In the genomic region with DNA sequence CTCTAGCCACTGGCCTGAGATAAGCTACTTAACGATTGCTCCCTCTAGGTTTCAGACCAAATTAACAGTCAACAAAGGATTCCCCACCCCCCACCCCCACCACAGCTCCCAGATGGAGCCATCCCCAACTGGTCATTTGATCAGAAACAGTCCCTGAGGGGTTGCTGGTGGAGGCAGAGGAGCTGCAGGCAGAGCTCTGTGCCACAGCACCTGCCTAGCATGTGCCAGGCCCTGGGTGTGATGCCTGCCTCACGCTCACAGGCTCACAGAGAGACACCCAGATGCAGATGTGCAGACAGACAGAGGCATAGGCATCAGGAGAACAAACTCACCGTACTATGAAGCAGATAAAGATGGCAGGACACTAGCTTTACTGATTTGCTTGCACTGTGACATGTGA, we compare ENCODE assay signal across 30 mouse cellular contexts. TPM values are rescaled to one million over a fixed set of nuclear protein-coding genes. Genes with fewer than 3 reads are reported as not detected.
DNase-seq lines count a peak whose midpoint lies in the region; ATAC-seq lines count a peak whose summit lies in the region.
"Had no signal": no experiment of that assay in that cellular context is flagged by ENCODE, and none has a peak within 500 bp of the region (broad histone marks: within the 10 kb centered on the region; RNA-seq: fewer than 3 reads in every experiment).

No protein-coding gene starts in this region.

- no peaks in the 10 kb centered on the region for H3K9me3 ChIP-seq in hindbrain, embryonic 10.5 days
- H3K9me3 ChIP-seq in hindbrain, embryonic 13.5 days = no peaks in the 10 kb centered on the region
- H3K9me3 ChIP-seq in midbrain, embryonic 10.5 days (replicated peaks) = no peaks in the 10 kb centered on the region
- no peaks in the 10 kb centered on the region for H3K9me3 ChIP-seq in midbrain, embryonic 14.5 days (ENCODE audit: control insufficient read depth, low read length)
- H3K9me3 ChIP-seq: embryonic facial prominence, embryonic 10.5 days; embryonic facial prominence, embryonic 13.5 days; forebrain, embryonic 15.5 days; G1E; heart, embryonic 12.5 days; heart, embryonic 15.5 days had no signal

- H3K4me3 ChIP-seq in hindbrain, embryonic 10.5 days = no peak overlapping the region
- H3K4me3 ChIP-seq in hindbrain, embryonic 13.5 days = no peak overlapping the region
- H3K4me3 ChIP-seq in midbrain, embryonic 10.5 days = no peak overlapping the region
- H3K4me3 ChIP-seq in midbrain, embryonic 14.5 days (replicated peaks; ENCODE audit: low read depth, low read length) = no peak overlapping the region
- H3K4me3 ChIP-seq: embryonic facial prominence, embryonic 10.5 days; embryonic facial prominence, embryonic 13.5 days; erythroblast, embryonic 14.5 days; forebrain, embryonic 15.5 days; heart, embryonic 12.5 days; heart, embryonic 15.5 days had no signal

- ATAC-seq in hindbrain, embryonic 13.5 days (ENCODE audit: low FRiP score) = no peak
- no peak for ATAC-seq in midbrain, embryonic 14.5 days (ENCODE audit: low FRiP score, low TSS enrichment)
- ATAC-seq: forebrain, embryonic 15.5 days; hindbrain, embryonic 16.5 days; inflammation-experienced regulatory T-cells, adult 6 months; intestine, embryonic 16.5 days had no signal

- H3K4me2 ChIP-seq in hindbrain, embryonic 13.5 days = no peak overlapping the region
- H3K4me2 ChIP-seq in midbrain, embryonic 14.5 days (ENCODE audit: low read length) = no peak overlapping the region
- H3K4me2 ChIP-seq: embryonic facial prominence, embryonic 13.5 days; forebrain, embryonic 15.5 days; heart, embryonic 12.5 days; heart, embryonic 15.5 days had no signal

- H3K9ac ChIP-seq in hindbrain, embryonic 13.5 days = no peak overlapping the region
- H3K9ac ChIP-seq in midbrain, embryonic 14.5 days (replicated peaks; ENCODE audit: low read length) = no peak overlapping the region
- H3K9ac ChIP-seq: embryonic facial prominence, embryonic 13.5 days; forebrain, embryonic 15.5 days; heart, embryonic 12.5 days; heart, embryonic 15.5 days had no signal

- H3K4me1 ChIP-seq in hindbrain, embryonic 10.5 days (replicated peaks) = peaks cover 15% of the 10 kb centered on the region
- H3K4me1 ChIP-seq in hindbrain, embryonic 13.5 days (replicated peaks) = peaks cover 4% of the 10 kb centered on the region; the same call in 1 of the 2 replicates
- peaks cover 11% of the 10 kb centered on the region for H3K4me1 ChIP-seq in midbrain, embryonic 10.5 days
- 0 out of 2 replicates have a peak, but pooled peaks cover 3% of the 10 kb centered on the region for H3K4me1 ChIP-seq in midbrain, embryonic 14.5 days (ENCODE audit: control insufficient read depth, insufficient read depth, low read length)
- H3K4me1 ChIP-seq: embryonic facial prominence, embryonic 13.5 days; forebrain, embryonic 15.5 days; heart, embryonic 12.5 days; heart, embryonic 15.5 days had no signal

- peak; percentile 6 for DNase-seq in hindbrain, embryonic 10.5 days (ENCODE audit: low spot score)
- DNase-seq in midbrain, embryonic 10.5 days (ENCODE audit: low spot score) = peak; percentile 17
- DNase-seq in midbrain, embryonic 14.5 days = no peak
- DNase-seq in MN1 (ENCODE audit: low spot score) = peak; percentile 66
- DNase-seq in retina, embryonic 14.5 days (ENCODE audit: low spot score) = peak; percentile 33
- DNase-seq in urinary bladder, adult 18-20 months (ENCODE audit: low spot score in 2 of 2) = no peak
- DNase-seq: adrenal gland, adult 2 months; adrenal gland, postnatal 14 days; B cell, adult 2 months; cerebellum, adult 11-12 months; cerebellum, adult 8-10 months; cerebellum, postnatal 10 days; cerebellum, postnatal 36 days; embryo, embryonic 11 days; gastrocnemius, postnatal 25 days; heart, adult 18-20 months; heart, postnatal 14 days; heart, postnatal 4 days had no signal

- no peaks in the 10 kb centered on the region for H3K27me3 ChIP-seq in hindbrain, embryonic 10.5 days (ENCODE audit: insufficient read depth, poor library complexity, severe bottlenecking)
- H3K27me3 ChIP-seq in hindbrain, embryonic 13.5 days = no peaks in the 10 kb centered on the region
- no peaks in the 10 kb centered on the region for H3K27me3 ChIP-seq in midbrain, embryonic 10.5 days (ENCODE audit: low read depth, poor library complexity, severe bottlenecking)
- no peaks in the 10 kb centered on the region for H3K27me3 ChIP-seq in midbrain, embryonic 14.5 days (ENCODE audit: control insufficient read depth, insufficient read depth, low read length)
- H3K27me3 ChIP-seq: CH12.LX; embryonic facial prominence, embryonic 13.5 days; forebrain, embryonic 15.5 days; heart, embryonic 12.5 days; heart, embryonic 15.5 days had no signal

- whole genome bisulfite sequencing in hindbrain, embryonic 10.5 days = 51% methylated on average over 3 of the region's 3 CpGs
- WGBS in hindbrain, embryonic 13.5 days = 38% methylated on average over 3 of the region's 3 CpGs
- 37% methylated on average over 3 of the region's 3 CpGs for WGBS in midbrain, embryonic 10.5 days
- WGBS in midbrain, embryonic 14.5 days = 29% methylated on average over 3 of the region's 3 CpGs

- no peaks in the 10 kb centered on the region for H3K36me3 ChIP-seq in hindbrain, embryonic 10.5 days
- H3K36me3 ChIP-seq in hindbrain, embryonic 13.5 days = no peaks in the 10 kb centered on the region
- no peaks in the 10 kb centered on the region for H3K36me3 ChIP-seq in midbrain, embryonic 10.5 days
- no peaks in the 10 kb centered on the region for H3K36me3 ChIP-seq in midbrain, embryonic 14.5 days (ENCODE audit: control insufficient read depth, insufficient read depth, low read length)
- H3K36me3 ChIP-seq: embryonic facial prominence, embryonic 10.5 days; embryonic facial prominence, embryonic 13.5 days; forebrain, embryonic 15.5 days; heart, embryonic 15.5 days had no signal

- H3K27ac ChIP-seq in hindbrain, embryonic 10.5 days = peak overlapping the region; percentile 56; the same call in 1 of the 2 replicates
- no peak overlapping the region for H3K27ac ChIP-seq in hindbrain, embryonic 13.5 days
- peak overlapping the region; percentile 33; the same call in 1 of the 2 replicates for H3K27ac ChIP-seq in midbrain, embryonic 10.5 days (replicated peaks)
- no peak overlapping the region for H3K27ac ChIP-seq in midbrain, embryonic 14.5 days (replicated peaks; ENCODE audit: low read depth, low read length)
- H3K27ac ChIP-seq: embryonic facial prominence, embryonic 10.5 days; embryonic facial prominence, embryonic 13.5 days; forebrain, embryonic 15.5 days; heart, embryonic 15.5 days had no signal

RNA-seq across cellular contexts. Expression of a gene that starts 14.1 kb away (rescaled TPM):
- polyA plus RNA-seq in hindbrain, embryonic 10.5 days (2016; fragmentation: Nextera tagmentation; extraction: Ambion mirVana) = 1.9 TPM in 2 replicates
- polyA plus RNA-seq in hindbrain, embryonic 13.5 days (2015; fragmentation: Nextera tagmentation; extraction: Ambion mirVana) = 1.7 and 1.8 TPM in 2 replicates
- 2.1 TPM in 2 replicates for polyA plus RNA-seq in midbrain, embryonic 10.5 days (2016; fragmentation: Nextera tagmentation; extraction: Ambion mirVana)
- polyA plus RNA-seq in midbrain, embryonic 14.5 days (2014; fragmentation: Nextera tagmentation; extraction: Ambion mirVana) = 1.2 and 1.7 TPM in 2 replicates

RNA-seq across cellular contexts. Expression of a gene that starts 27.5 kb away (rescaled TPM):
- polyA plus RNA-seq in hindbrain, embryonic 10.5 days (2016; fragmentation: Nextera tagmentation; extraction: Ambion mirVana) = 3.0 and 3.5 TPM in 2 replicates
- 1.7 and 1.9 TPM in 2 replicates for polyA plus RNA-seq in hindbrain, embryonic 13.5 days (2015; fragmentation: Nextera tagmentation; extraction: Ambion mirVana)
- polyA plus RNA-seq in midbrain, embryonic 10.5 days (2016; fragmentation: Nextera tagmentation; extraction: Ambion mirVana) = 3.7 and 3.9 TPM in 2 replicates
- 1.4 and 2.4 TPM in 2 replicates for polyA plus RNA-seq in midbrain, embryonic 14.5 days (2014; fragmentation: Nextera tagmentation; extraction: Ambion mirVana)

RNA-seq across cellular contexts. Expression of a gene that starts 27.6 kb away (rescaled TPM):
- polyA plus RNA-seq in hindbrain, embryonic 10.5 days (2016; fragmentation: Nextera tagmentation; extraction: Ambion mirVana) = 41.6 and 41.9 TPM in 2 replicates
- polyA plus RNA-seq in hindbrain, embryonic 13.5 days (2015; fragmentation: Nextera tagmentation; extraction: Ambion mirVana) = 44.3 and 44.5 TPM in 2 replicates
- 40.4 and 44.8 TPM in 2 replicates for polyA plus RNA-seq in midbrain, embryonic 10.5 days (2016; fragmentation: Nextera tagmentation; extraction: Ambion mirVana)
- polyA plus RNA-seq in midbrain, embryonic 14.5 days (2014; fragmentation: Nextera tagmentation; extraction: Ambion mirVana) = 39.1 and 47.6 TPM in 2 replicates

RNA-seq across cellular contexts. Expression of a gene that starts 39.2 kb away (rescaled TPM):
- polyA plus RNA-seq in hindbrain, embryonic 10.5 days (2016; fragmentation: Nextera tagmentation; extraction: Ambion mirVana) = 123 and 124 TPM in 2 replicates
- polyA plus RNA-seq in hindbrain, embryonic 13.5 days (2015; fragmentation: Nextera tagmentation; extraction: Ambion mirVana) = 104 and 109 TPM in 2 replicates
- 104 and 111 TPM in 2 replicates for polyA plus RNA-seq in midbrain, embryonic 10.5 days (2016; fragmentation: Nextera tagmentation; extraction: Ambion mirVana)
- 41.8 and 64.1 TPM in 2 replicates for polyA plus RNA-seq in midbrain, embryonic 14.5 days (2014; fragmentation: Nextera tagmentation; extraction: Ambion mirVana)

Comparison
In these comparisons a context has a peak if more than half of its experiments do, and no peak if none do; other contexts are left out.
1. DNase-seq: peak in hindbrain, embryonic 10.5 days (single experiment), midbrain, embryonic 10.5 days (single experiment), MN1 (single experiment) and retina, embryonic 14.5 days (single experiment); none in midbrain, embryonic 14.5 days (single experiment) and urinary bladder, adult 18-20 months (0 of 2).
2. H3K27ac ChIP-seq: peak in hindbrain, embryonic 10.5 days (single experiment) and midbrain, embryonic 10.5 days (single experiment); none in hindbrain, embryonic 13.5 days (single experiment) and midbrain, embryonic 14.5 days (single experiment).